Mouse (Mus musculus): ENCODE results near the gene Rfxank.

DNA sequence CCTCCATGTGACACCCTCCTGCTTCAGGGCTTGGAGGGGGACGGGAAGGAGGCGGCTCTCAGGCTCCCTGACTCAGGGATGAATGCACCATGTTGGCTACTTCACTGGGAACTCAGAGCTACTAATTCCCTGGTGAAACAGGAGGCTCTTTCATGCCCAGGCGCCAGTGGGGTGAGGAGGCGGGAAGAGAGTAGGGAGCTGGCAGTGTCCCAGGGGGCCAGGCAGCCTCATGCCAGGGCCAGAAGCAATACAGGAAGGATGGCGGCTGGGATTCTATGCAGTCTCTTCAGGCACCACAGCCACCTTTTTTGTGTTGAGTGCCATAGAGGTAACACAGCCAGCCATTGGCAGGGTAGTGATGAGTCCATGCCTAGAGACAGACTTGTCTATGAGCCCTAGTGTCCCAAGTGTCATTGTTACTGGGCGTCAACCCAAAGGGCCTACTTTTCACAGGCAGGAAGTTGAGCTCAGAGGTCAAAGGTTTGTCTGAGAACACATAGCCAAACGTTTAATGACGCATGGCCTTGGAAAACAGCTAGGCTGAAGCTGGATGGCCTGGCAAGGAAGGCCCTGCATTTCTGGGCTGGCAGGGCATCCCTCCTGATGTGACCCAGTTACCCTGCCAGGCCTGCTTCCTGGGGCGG is 9.5 kb downstream of the Rfxank start:
- TF ChIP-seq CTCF (IDR thresholded peaks at IDR 0.05; ENCODE audit: insufficient read depth, low read length), result no peak
- TF ChIP-seq POLR2A (IDR thresholded peaks at IDR 0.05; ENCODE audit: borderline replicate concordance, extremely low read depth, low read depth, low read length), result no peak
